Mouse (Mus musculus): Measurements from ENCODE around the gene Rbm44. TPM values are rescaled to one million over a fixed set of nuclear protein-coding genes. Genes with fewer than 3 reads are reported as not detected.

Rbm44 gene
- polyA plus RNA-seq (2017; shearing (Covaris generic)) = 0.72 TPM

DNA sequence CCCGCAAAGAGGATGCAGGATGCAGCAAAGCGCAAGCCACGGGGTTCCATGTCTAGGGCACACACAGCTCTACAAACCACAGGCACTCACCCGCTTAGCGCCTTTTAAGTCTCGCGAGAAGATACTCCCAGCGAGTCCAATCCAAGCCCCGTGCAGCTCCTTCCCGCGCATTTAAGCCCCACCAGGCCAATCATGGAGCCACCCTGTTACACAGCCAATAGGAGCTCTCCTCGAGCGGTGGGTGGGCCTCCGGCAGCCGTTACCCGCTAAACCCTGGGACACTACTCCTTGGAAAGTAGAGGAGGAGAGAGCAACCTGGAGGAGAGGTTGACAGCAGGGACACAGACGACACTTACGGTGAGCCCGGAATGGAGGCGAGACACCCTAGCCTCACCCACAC is at the start of gene Rbm44:
Rbm44 (plus strand) TSS at position 277 of the 400 bp plus-strand sequence.

GRCm38 (mm10) chr1:91179533-91180173 is 34.8 kb downstream of the Rbm44 start, which contains the start of gene Ramp1:
Ramp1 (plus strand) TSS chr1:91179822.

Other genes starting within 250 kb of the Rbm44 start
- gene Mlph, start 230.0 kb upstream of the Rbm44 start, polyA plus RNA-seq (2017; shearing (Covaris generic)) = 0.12 TPM
- gene Prlh, start 192.0 kb upstream of the Rbm44 start, polyA plus RNA-seq (2017; shearing (Covaris generic)) = not detected
- gene Rab17, start 175.4 kb upstream of the Rbm44 start, polyA plus RNA-seq (2017; shearing (Covaris generic)) = not detected
- gene Lrrfip1, start 146.4 kb upstream of the Rbm44 start, polyA plus RNA-seq (2017; shearing (Covaris generic)) = 215 TPM
- 42.5 TPM for gene Ramp1, start 34.7 kb downstream of the Rbm44 start, polyA plus RNA-seq (2017; shearing (Covaris generic))
- 77.0 TPM for gene Ube2f, start 105.2 kb downstream of the Rbm44 start, polyA plus RNA-seq (2017; shearing (Covaris generic))
- gene Scly, start 153.2 kb downstream of the Rbm44 start, polyA plus RNA-seq (2017; shearing (Covaris generic)) = 38.4 TPM
- 0.05 TPM for gene Espnl, start 177.0 kb downstream of the Rbm44 start, polyA plus RNA-seq (2017; shearing (Covaris generic))
- gene Klhl30, start 205.9 kb downstream of the Rbm44 start, polyA plus RNA-seq (2017; shearing (Covaris generic)) = not detected
- gene Erfe, start 221.3 kb downstream of the Rbm44 start, polyA plus RNA-seq (2017; shearing (Covaris generic)) = not detected

Data from CD4-positive, CD25-positive, alpha-beta regulatory T cell (primary cell).